Mouse (Mus musculus): ENCODE measurements around the gene Cenpx. TPM values are rescaled to one million over a fixed set of nuclear protein-coding genes. Genes with fewer than 3 reads are reported as not detected.

Cenpx gene
- total and polyA plus RNA-seq, 2 experiments from 2014 or later: 68.7 to 102 TPM

DNA sequence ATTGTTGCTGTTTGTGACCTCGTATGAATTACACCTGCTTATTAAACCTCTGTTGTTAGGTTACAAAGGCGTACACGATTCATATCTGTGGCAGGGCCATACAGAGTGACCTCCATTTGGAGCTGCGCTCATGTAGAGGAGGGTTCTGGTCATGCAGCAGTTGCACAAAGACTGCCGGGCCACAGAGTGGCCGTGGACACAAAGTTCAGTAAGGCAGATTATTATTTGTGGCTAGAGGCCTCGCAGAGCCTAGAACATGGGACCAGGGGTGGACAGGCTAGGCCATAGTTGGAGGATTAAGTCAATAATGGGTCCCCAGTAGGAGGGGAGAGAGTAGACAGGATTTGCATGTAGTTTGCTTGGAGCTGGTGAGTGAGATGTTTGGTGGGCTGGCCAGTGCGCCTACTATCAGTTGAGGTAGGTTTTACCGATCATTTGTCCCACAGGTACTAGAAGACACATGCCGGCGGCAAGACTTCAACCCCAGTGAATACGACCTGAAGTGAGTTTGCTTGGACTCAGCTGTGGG, 39.9 kb downstream of the Cenpx start:
- Histone ChIP-seq H3K4me1 (ENCODE audit: control insufficient read depth, insufficient read depth) (peaks cover 12% of the 10 kb centered on the region), H3K27ac (ENCODE audit: low read depth) (peak overlapping the region; percentile 87), H3K9ac (replicated peaks; ENCODE audit: low read depth, low read length) (peak overlapping the region; percentile 72), H3K4me2 (ENCODE audit: low read depth, low read length) (peak overlapping the region; percentile 75), H3K36me3 (replicated peaks; ENCODE audit: control insufficient read depth, insufficient read depth, low read length) (peaks cover 23% of the 10 kb centered on the region), H3K27me3 (ENCODE audit: control insufficient read depth, insufficient read depth, low read length) (no peaks in the 10 kb centered on the region), H3K9me3 (replicated peaks; ENCODE audit: control insufficient read depth, low read length) (no peaks in the 10 kb centered on the region), H3K4me3 (ENCODE audit: low read depth, low read length) (peak overlapping the region; percentile 92)
- peak; percentile 3; the same call in 1 of the 2 replicates for ATAC-seq (ENCODE audit: insufficient read depth, low read depth)
- WGBS: 33% methylated on average over 12 of the region's 12 CpGs
- DNase-seq (ENCODE audit: low spot score): no peak
- no peak for TF ChIP-seq EP300 (IDR thresholded peaks at IDR 0.05; ENCODE audit: low read depth)
- TF ChIP-seq CTCF (IDR thresholded peaks at IDR 0.05; ENCODE audit: low read depth): no peak

DNA sequence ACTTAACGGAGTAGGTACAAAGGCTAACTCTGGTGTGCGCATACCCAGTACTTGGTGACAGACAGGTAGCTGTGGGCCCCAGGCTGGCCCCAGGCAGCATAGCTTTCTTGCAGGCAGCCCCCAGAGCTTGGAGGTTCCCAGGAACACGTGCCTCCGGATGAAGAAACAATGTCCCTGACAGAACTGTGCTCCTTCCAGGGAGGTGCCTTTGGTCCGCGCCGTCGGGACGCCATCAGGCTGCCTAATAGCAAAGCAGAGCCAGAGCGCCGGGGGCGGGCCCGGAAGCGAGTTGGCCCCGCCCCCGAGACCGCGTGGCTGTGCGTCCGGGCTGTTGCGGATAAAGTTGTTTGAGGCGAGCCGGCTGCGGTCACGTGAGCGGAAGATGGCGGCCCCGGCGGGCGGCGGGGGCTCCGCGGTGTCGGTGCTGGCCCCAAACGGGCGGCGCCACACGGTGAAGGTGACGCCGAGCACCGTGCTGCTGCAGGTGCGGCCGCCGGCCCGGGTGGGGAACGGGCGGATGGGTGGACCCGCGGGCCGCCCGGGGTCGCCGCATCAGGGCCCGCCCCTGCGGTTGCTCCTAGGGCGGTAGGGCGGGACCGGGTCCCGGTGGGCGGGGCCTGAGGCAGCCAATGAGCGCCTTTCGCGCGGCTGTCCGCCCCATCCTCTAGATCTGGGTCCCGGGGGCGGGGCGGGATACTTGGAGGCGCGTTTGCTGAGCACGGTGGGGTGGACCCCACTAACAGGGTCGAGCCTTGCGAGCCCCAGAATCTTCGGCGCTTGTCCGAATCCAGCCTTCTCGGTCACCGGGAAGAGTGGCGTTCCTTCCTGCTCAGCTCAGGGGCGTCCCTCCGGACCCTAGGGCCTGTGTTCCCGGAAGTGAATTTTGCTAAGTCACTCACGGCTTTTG, 40.6 kb downstream of the Cenpx start, which contains the start of gene Aspscr1:
Gene Aspscr1, plus strand, starts transcription at position 287 of the 907 bp plus-strand sequence.
- ATAC-seq (ENCODE audit: insufficient read depth, low read depth) (peak; percentile 97), DNase-seq (ENCODE audit: low spot score) (peak; percentile 94)
- WGBS: under 1% methylated on average over 73 of the region's 83 CpGs
- Histone ChIP-seq H3K4me2 (ENCODE audit: low read depth, low read length) (peak within 1 kb of the TSS; percentile 75), H3K27me3 (ENCODE audit: control insufficient read depth, insufficient read depth, low read length) (no peaks in the 10 kb centered on the region), H3K9me3 (replicated peaks; ENCODE audit: control insufficient read depth, low read length) (no peaks in the 10 kb centered on the region), H3K9ac (replicated peaks; ENCODE audit: low read depth, low read length) (peak within 1 kb of the TSS; percentile 72), H3K4me3 (ENCODE audit: low read depth, low read length) (peak within 1 kb of the TSS; percentile 92), H3K4me1 (ENCODE audit: control insufficient read depth, insufficient read depth) (peaks cover 12% of the 10 kb centered on the region), H3K27ac (ENCODE audit: low read depth) (peak within 1 kb of the TSS; percentile 87), H3K36me3 (replicated peaks; ENCODE audit: control insufficient read depth, insufficient read depth, low read length) (peaks cover 16% of the 10 kb centered on the region)
- TF ChIP-seq EP300 (IDR thresholded peaks at IDR 0.05; ENCODE audit: low read depth) (no peak), CTCF (IDR thresholded peaks at IDR 0.05; ENCODE audit: low read depth) (no peak)

DNA sequence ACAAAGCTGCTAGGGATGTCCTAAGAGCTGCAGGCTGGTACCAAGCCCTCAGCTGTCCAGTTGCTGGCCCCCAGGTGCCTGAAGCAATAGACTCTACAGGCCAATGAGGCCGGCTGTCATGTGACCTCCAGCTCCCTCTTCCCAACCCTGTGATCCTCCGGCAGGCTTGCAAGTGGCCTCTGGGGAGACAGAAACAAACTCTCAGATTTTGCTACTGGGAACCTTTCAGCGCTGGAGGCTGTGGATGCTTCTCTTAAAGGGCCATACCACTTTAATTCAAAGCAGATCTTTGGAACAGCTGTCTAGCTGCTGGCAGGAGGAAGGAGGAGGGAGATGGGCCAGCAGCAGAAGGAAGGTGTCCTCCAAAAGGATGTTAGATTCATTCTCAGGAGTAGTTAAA, 46.9 kb downstream of the Cenpx start:
- WGBS: 13% methylated on average over 3 of the region's 3 CpGs
- no peak for ATAC-seq (ENCODE audit: insufficient read depth, low read depth)
- Histone ChIP-seq H3K27me3 (ENCODE audit: control insufficient read depth, insufficient read depth, low read length) (peaks cover 31% of the 10 kb centered on the region), H3K27ac (ENCODE audit: low read depth) (no peak overlapping the region), H3K4me2 (ENCODE audit: low read depth, low read length) (no peak overlapping the region), H3K4me3 (ENCODE audit: low read depth, low read length) (no peak overlapping the region), H3K4me1 (ENCODE audit: control insufficient read depth, insufficient read depth) (no peaks in the 10 kb centered on the region; the same call in 1 of the 2 replicates), H3K9me3 (replicated peaks; ENCODE audit: control insufficient read depth, low read length) (no peaks in the 10 kb centered on the region), H3K9ac (replicated peaks; ENCODE audit: low read depth, low read length) (no peak overlapping the region), H3K36me3 (replicated peaks; ENCODE audit: control insufficient read depth, insufficient read depth, low read length) (no peaks in the 10 kb centered on the region)
- DNase-seq (ENCODE audit: low spot score): no peak
- no peak for TF ChIP-seq EP300 (IDR thresholded peaks at IDR 0.05; ENCODE audit: low read depth)
- no peak for TF ChIP-seq CTCF (IDR thresholded peaks at IDR 0.05; ENCODE audit: low read depth)

DNA sequence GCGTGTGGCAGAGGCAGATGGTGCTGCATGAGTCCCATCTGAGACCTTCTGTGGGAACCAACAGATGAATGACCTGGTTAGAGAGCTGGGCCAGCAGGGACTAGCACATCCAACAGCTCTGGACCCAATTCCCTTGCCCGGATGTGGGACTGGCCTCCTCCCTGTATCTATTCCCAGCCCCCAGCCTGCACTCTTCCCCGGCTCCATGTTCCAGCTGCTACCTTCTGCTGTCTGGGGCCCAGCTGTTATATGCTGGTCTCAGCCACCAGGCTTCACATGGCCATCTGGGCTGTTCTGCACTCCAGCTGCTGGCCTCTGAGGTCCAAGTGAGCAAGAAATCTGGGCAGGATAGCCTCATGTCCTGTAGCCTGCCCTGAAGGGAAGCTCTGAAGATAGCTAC, 48.1 kb downstream of the Cenpx start:
- no peak overlapping the region for H3K27ac ChIP-seq (ENCODE audit: low read depth)
- H3K27me3 ChIP-seq (ENCODE audit: control insufficient read depth, insufficient read depth, low read length): peaks cover 43% of the 10 kb centered on the region
- no peaks in the 10 kb centered on the region for H3K9me3 ChIP-seq (replicated peaks; ENCODE audit: control insufficient read depth, low read length)
- no peak overlapping the region for H3K4me3 ChIP-seq (ENCODE audit: low read depth, low read length)
- 53% methylated on average over 3 of the region's 3 CpGs for WGBS
- no peaks in the 10 kb centered on the region for H3K36me3 ChIP-seq (replicated peaks; ENCODE audit: control insufficient read depth, insufficient read depth, low read length)
- ATAC-seq (ENCODE audit: insufficient read depth, low read depth) (peak; percentile 47), DNase-seq (ENCODE audit: low spot score) (no peak)
- no peak overlapping the region for H3K9ac ChIP-seq (replicated peaks; ENCODE audit: low read depth, low read length)
- peaks cover 8% of the 10 kb centered on the region for H3K4me1 ChIP-seq (ENCODE audit: control insufficient read depth, insufficient read depth)
- TF ChIP-seq CTCF (IDR thresholded peaks at IDR 0.05; ENCODE audit: low read depth) (no peak), EP300 (IDR thresholded peaks at IDR 0.05; ENCODE audit: low read depth) (no peak)
- no peak overlapping the region for H3K4me2 ChIP-seq (ENCODE audit: low read depth, low read length)

DNA sequence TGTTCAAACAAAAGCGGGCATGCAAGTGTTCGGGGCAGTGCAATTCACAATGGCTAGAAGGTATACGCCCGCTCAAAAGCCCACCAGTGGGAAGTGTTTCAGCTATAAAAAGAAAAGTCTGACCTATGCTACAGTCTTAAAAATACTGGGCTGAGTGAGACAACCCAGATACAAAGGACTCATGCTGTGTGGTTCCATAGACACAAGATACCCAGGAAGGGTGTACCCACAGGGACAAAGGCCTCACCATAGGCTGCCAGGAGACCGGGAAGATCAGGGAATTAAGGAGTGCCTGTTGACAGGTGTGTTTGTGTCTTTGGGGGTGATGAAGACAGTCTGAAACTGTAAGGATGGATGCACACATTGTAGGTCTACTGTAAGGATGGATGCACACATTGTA, 49.8 kb downstream of the Cenpx start:
- DNase-seq (ENCODE audit: low spot score): no peak
- H3K9ac ChIP-seq (replicated peaks; ENCODE audit: low read depth, low read length): no peak overlapping the region
- no peaks in the 10 kb centered on the region for H3K9me3 ChIP-seq (replicated peaks; ENCODE audit: control insufficient read depth, low read length)
- no peaks in the 10 kb centered on the region for H3K36me3 ChIP-seq (replicated peaks; ENCODE audit: control insufficient read depth, insufficient read depth, low read length)
- no peak overlapping the region for H3K4me2 ChIP-seq (ENCODE audit: low read depth, low read length)
- no peak for ATAC-seq (ENCODE audit: insufficient read depth, low read depth)
- no peak overlapping the region for H3K27ac ChIP-seq (ENCODE audit: low read depth)
- H3K27me3 ChIP-seq (ENCODE audit: control insufficient read depth, insufficient read depth, low read length): peaks cover 60% of the 10 kb centered on the region
- TF ChIP-seq EP300 (IDR thresholded peaks at IDR 0.05; ENCODE audit: low read depth) (no peak), CTCF (IDR thresholded peaks at IDR 0.05; ENCODE audit: low read depth) (no peak)
- WGBS: 88% methylated on average over 5 of the region's 5 CpGs
- peaks cover 12% of the 10 kb centered on the region for H3K4me1 ChIP-seq (ENCODE audit: control insufficient read depth, insufficient read depth)
- H3K4me3 ChIP-seq (ENCODE audit: low read depth, low read length): no peak overlapping the region

All from heart, postnatal 0 days (tissue).